Mouse (Mus musculus): ENCODE results near the gene Pir. TPM values are rescaled to one million over a fixed set of nuclear protein-coding genes. Genes with fewer than 3 reads are reported as not detected.
A peak's percentile ranks its signal among the peaks of the same experiment; 100 is the strongest.

Pir gene
- total RNA-seq (2021), result 10 to 100 TPM in 1 of 2 experiments, 1 to 10 TPM in 1; 4.3 to 12.5 TPM
- long read RNA-seq, experiment 1, transcript Pir-201 (10 exons, 1,599 nt), result major isoform, 6 of 6 reads
- long read RNA-seq, experiment 1, partial matches to known transcripts, result 0 of 6 reads
- long read RNA-seq, experiment 1, other reads (novel, unspliced or antisense), result 0 of 6 reads
- long read RNA-seq, experiment 2, transcript Pir-201 (10 exons, 1,599 nt), result major isoform, 6 of 8 reads
- long read RNA-seq, experiment 2, partial matches to known transcripts, result 0 of 8 reads
- long read RNA-seq, experiment 2, other reads (novel, unspliced or antisense), result 2 of 8 reads

DNA sequence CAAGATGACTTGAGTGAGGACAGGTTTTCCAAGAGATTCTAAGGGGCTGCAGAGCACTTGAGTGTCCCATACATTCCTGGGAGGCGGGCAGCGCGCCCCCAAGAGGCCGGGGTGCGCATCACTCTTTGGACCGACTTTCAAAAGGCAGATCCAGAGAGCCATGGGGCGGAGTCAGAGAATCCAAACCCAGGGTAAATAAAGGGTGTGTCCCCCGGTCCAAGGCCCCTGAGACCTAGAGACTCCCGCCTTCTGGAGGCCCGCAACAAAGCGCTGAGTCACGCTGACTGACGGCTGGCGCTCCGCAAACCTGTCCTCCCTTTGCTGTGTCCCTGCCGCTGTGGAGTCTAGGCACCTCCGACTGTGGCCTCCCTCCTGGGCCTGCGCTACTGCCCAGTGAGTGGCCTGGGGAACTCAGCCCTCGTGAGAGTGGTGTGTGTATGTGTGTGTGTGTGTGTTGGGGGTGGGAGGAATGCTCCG, at the start of gene Pir:
TSS of gene Pir (plus strand) at position 87 of the 477 bp plus-strand sequence.
- DNase-seq (ENCODE audit: low spot score in 2 of 2), result peak; percentile 21 to 33

DNA sequence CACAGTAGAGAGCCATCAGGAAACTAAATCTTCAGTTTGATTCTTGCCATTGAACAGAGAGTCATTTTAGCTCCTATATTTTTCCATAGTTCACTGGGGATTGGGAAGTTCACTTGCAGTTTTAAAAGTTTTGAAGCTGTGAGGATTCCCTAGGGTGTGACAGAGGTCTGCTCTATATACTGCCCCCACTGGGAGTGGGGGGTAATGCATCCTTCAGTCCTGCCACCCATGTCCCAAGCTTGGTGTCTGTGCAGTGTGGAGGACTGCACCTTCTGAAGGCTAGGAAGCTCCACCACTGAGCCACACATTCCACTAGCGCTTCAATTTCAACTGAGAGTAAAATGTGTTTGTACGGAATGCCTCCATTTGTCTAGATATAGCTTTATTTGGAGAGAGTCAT, 47.2 kb upstream of the Pir start:
- peak in 1 of 2 experiments; percentile 1 for DNase-seq (ENCODE audit: low spot score in 2 of 2)

DNA sequence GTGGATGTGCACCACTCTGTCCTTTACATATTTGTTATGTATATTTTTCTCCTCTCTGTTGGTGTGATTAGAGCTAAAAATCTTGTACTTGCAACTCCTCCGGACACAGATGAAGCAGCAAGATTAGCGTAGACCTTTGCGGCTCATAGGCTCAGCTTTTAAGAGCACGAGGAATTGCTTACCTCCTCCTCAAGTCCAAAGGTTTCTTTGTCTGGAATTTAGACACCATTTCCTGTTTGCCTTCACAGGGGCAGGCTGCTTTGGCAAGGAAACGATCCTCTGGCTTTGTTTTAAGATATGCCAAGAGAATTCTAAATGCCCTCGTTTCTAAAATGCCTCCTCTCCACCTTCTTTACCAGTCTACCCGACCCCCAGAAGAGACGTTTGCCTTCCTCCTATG, 35.8 kb upstream of the Pir start:
- no peak for DNase-seq (ENCODE audit: low spot score in 2 of 2)

DNA sequence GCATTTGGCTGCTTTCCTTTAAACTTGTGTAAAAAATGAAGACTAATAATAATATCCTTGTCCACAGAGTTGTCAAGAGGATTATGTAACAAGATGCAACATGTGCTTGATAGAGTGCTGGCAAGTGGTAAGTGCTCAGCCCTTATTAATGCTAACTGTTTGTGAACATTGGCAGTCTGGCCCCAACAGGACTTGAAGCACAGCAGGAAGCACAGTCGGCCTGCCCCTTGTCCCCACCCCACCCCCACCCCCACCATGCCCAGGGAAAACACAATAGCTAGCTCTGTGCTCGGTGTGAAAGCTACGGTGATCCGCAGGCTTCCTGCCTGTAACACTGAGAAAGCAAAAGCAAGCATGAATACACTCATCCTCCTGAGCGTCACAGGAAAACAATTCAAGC, 23.5 kb upstream of the Pir start:
- DNase-seq (ENCODE audit: low spot score in 2 of 2), result no peak

DNA sequence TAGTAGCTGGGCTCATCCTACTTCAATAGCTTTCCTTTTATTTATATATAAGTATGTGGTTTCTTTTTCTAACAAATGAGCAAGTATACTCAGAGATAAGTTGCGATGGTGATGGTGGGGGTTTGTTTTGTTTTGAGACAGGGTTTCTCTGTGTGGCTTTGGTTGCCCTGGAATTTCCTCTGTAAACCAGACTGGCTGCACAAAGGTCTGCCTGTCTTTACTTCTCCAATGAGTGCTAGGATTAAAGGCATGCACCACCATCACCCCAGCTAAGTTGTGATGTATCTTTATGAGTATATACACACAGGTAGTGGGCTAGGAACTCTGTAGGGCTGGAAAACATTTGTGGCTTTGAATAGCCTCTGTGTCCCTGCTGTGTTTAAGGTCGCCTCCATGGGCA, 22.4 kb upstream of the Pir start:
- DNase-seq (ENCODE audit: low spot score in 2 of 2), result no peak

DNA sequence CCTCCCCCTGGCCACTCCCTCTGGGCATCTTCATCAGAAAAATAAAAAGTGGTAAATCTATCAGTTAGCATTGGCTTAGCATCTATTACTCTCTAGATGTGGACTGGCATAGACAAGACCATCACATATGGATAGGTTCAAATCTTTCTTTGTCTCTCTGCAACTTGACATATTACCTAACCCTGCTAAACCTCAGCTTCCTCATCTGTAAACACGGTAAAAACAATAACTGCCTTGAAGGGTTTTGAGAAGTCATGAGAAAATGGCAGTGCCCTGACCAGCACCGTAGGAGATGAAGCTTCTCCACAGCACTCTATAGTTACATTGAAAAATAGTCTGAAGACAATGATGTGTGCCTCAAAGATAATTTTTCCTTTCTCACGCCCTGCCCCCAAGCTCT, 12.6 kb upstream of the Pir start:
- no peak for DNase-seq (ENCODE audit: low spot score in 2 of 2)

DNA sequence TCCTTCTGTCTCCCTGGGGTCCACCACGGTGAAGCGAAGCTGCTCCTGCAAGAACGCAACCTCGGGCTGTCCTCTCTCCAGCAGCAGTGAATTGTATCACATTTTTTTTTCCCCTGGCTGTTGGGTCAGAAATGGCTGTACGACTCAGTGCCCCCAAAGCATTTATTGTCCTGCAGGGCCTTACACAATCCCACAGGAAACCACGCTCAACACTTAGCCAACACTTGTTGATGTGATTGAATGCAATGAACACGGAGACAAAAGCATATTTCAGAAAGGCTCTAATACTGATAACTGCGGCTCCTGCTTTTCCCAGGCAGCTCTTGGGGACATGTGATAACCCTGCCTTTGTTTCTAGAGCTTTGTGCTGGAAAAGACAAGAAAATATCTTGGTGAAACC, 11.1 kb upstream of the Pir start, which contains the start of gene Bmx:
TSS of gene Bmx (minus strand) at position 137 of the 400 bp plus-strand sequence.
- DNase-seq (ENCODE audit: low spot score in 2 of 2), result no peak

- no peak for DNase-seq (ENCODE audit: low spot score in 2 of 2)
Observed at GRCm38 (mm10) chrX:164258662-164259061, 10.5 kb upstream of the Pir start.

- DNase-seq (ENCODE audit: low spot score in 2 of 2), result no peak
Observed at GRCm38 (mm10) chrX:164262286-164262685, 6.9 kb upstream of the Pir start.

GRCm38 (mm10) chrX:164264861-164265260, 4.3 kb upstream of the Pir start:
- no peak for DNase-seq (ENCODE audit: low spot score in 2 of 2)

DNA sequence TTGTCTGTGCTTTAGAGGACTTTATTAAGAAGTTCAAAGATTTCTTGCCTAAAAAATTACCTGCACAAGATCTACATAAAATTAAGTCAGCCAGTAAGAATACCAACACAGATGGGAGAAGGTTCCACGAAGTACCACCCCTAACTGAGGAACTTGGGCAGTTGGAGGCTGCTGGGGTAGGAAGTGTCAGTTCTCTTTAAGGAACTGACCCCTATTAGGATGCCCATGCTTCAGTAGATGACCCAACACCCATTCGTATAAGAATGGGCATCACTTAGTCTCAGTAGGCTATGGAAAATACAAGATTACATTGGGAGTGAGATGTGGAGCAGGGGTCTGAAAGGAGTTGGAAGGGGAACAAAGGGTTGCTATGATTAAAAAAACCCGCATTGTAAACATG, 1.4 kb downstream of the Pir start:
- no peak for DNase-seq (ENCODE audit: low spot score in 2 of 2)

GRCm38 (mm10) chrX:164275536-164275935, 6.4 kb downstream of the Pir start:
- DNase-seq (ENCODE audit: low spot score in 2 of 2), result no peak

GRCm38 (mm10) chrX:164280918-164281647, 11.9 kb downstream of the Pir start:
- DNase-seq (ENCODE audit: low spot score in 2 of 2), result no peak

GRCm38 (mm10) chrX:164283808-164284207, 14.6 kb downstream of the Pir start:
- DNase-seq (ENCODE audit: low spot score in 2 of 2), result no peak

- no peak for DNase-seq (ENCODE audit: low spot score in 2 of 2)
Observed at GRCm38 (mm10) chrX:164287077-164287476, 17.9 kb downstream of the Pir start.

- DNase-seq (ENCODE audit: low spot score in 2 of 2), result no peak
Observed at GRCm38 (mm10) chrX:164291147-164291546, 22.0 kb downstream of the Pir start.

- no peak for DNase-seq (ENCODE audit: low spot score in 2 of 2)
Observed at GRCm38 (mm10) chrX:164306250-164306649, 37.1 kb downstream of the Pir start.

- no peak for DNase-seq (ENCODE audit: low spot score in 2 of 2)
Observed at GRCm38 (mm10) chrX:164313876-164314275, 44.7 kb downstream of the Pir start.

- DNase-seq (ENCODE audit: low spot score in 2 of 2), result no peak
Observed at GRCm38 (mm10) chrX:164318554-164318953, 49.4 kb downstream of the Pir start.

GRCm38 (mm10) chrX:164320031-164320430, 50.9 kb downstream of the Pir start:
- no peak for DNase-seq (ENCODE audit: low spot score in 2 of 2)

DNA sequence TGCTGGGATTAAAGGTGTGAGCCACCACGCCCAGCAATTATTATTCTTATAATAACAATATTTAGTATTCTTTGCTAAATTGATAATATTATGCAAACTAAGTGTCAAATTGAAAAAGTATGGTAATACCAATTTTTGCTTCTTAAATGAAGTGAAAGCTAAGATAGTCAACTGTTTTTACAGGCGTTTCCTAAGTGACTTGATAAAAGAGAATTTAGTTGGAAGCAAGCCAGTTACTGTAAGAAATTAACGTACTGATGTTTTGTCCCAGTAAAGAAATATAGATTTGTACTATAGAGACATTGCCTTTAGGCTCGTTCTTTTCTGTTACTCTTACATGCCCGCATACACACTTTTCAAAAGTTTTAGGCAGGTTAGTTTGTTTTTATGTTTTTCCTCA, 53.3 kb downstream of the Pir start:
- no peak for DNase-seq (ENCODE audit: low spot score in 2 of 2)

- DNase-seq (ENCODE audit: low spot score in 2 of 2), result no peak
Observed at GRCm38 (mm10) chrX:164323391-164323913, 54.3 kb downstream of the Pir start.
